Comparison of ENCODE assay signal across 8 mouse cellular contexts in genomic region chr1:151025049-151025773, GRCm38 (mm10). TPM values are rescaled to one million over a fixed set of nuclear protein-coding genes. Genes with fewer than 3 reads are reported as not detected.
DNase-seq lines count a peak whose midpoint lies in the region; ATAC-seq lines count a peak whose summit lies in the region.

No protein-coding gene starts in this region.

- 60% methylated on average over 19 of the region's 19 CpGs for WGBS in heart, embryonic 10.5 days
- WGBS in liver, embryonic 11.5 days, result 51% methylated on average over 19 of the region's 19 CpGs
- WGBS in forebrain, embryonic 15.5 days, result 91% methylated on average over 19 of the region's 19 CpGs
- WGBS in forebrain, embryonic 11.5 days, result 89% methylated on average over 19 of the region's 19 CpGs

- H3K27ac ChIP-seq in heart, embryonic 10.5 days, result peak overlapping the region; percentile 67; the same call in 1 of the 2 replicates
- H3K27ac ChIP-seq in liver, embryonic 11.5 days (ENCODE audit: low read depth, low read length), result peak overlapping the region; percentile 6; the same call in 1 of the 2 replicates
- no peak overlapping the region for H3K27ac ChIP-seq in forebrain, embryonic 15.5 days (replicated peaks)
- no peak overlapping the region for H3K27ac ChIP-seq in forebrain, embryonic 11.5 days (ENCODE audit: low read depth, low read length)

- no peak overlapping the region for H3K9ac ChIP-seq in liver, embryonic 11.5 days (ENCODE audit: low read depth, low read length)
- H3K9ac ChIP-seq in forebrain, embryonic 15.5 days (replicated peaks), result no peak overlapping the region
- no peak overlapping the region for H3K9ac ChIP-seq in forebrain, embryonic 11.5 days (ENCODE audit: low read length)

- ATAC-seq in liver, embryonic 11.5 days (replicated peaks; ENCODE audit: low FRiP score), result peak; percentile 62
- ATAC-seq in forebrain, embryonic 15.5 days (replicated peaks), result no peak
- ATAC-seq in forebrain, embryonic 11.5 days (replicated peaks; ENCODE audit: low FRiP score), result no peak

- H3K4me1 ChIP-seq in heart, embryonic 10.5 days, result no peaks in the 10 kb centered on the region
- H3K4me1 ChIP-seq in liver, embryonic 11.5 days (replicated peaks; ENCODE audit: control insufficient read depth, insufficient read depth, low read length), result no peaks in the 10 kb centered on the region
- H3K4me1 ChIP-seq in forebrain, embryonic 15.5 days, result no peaks in the 10 kb centered on the region
- H3K4me1 ChIP-seq in forebrain, embryonic 11.5 days (replicated peaks; ENCODE audit: control insufficient read depth, insufficient read depth, low read length), result no peaks in the 10 kb centered on the region

- no peaks in the 10 kb centered on the region for H3K27me3 ChIP-seq in heart, embryonic 10.5 days (ENCODE audit: insufficient read depth, poor library complexity, severe bottlenecking)
- no peaks in the 10 kb centered on the region for H3K27me3 ChIP-seq in liver, embryonic 11.5 days (replicated peaks; ENCODE audit: control insufficient read depth, insufficient read depth, low read length)
- no peaks in the 10 kb centered on the region for H3K27me3 ChIP-seq in forebrain, embryonic 15.5 days
- H3K27me3 ChIP-seq in forebrain, embryonic 11.5 days (ENCODE audit: control insufficient read depth, insufficient read depth, low read length), result no peaks in the 10 kb centered on the region

- no peaks in the 10 kb centered on the region for H3K9me3 ChIP-seq in heart, embryonic 10.5 days
- no peaks in the 10 kb centered on the region for H3K9me3 ChIP-seq in liver, embryonic 11.5 days (ENCODE audit: control insufficient read depth, low read length)
- no peaks in the 10 kb centered on the region for H3K9me3 ChIP-seq in forebrain, embryonic 15.5 days
- no peaks in the 10 kb centered on the region for H3K9me3 ChIP-seq in forebrain, embryonic 11.5 days (ENCODE audit: control insufficient read depth, low read length)

- peak overlapping the region; percentile 33 for H3K4me2 ChIP-seq in liver, embryonic 11.5 days
- H3K4me2 ChIP-seq in forebrain, embryonic 15.5 days (replicated peaks), result no peak overlapping the region
- no peak overlapping the region for H3K4me2 ChIP-seq in forebrain, embryonic 11.5 days (ENCODE audit: low read depth, low read length, severe bottlenecking)

- peak; percentile 97 for DNase-seq in heart, adult 11 months
- DNase-seq in heart, postnatal 14 days, result no peak
- DNase-seq in heart, embryonic 10.5 days (ENCODE audit: low spot score), result no peak
- DNase-seq in liver, embryonic 11.5 days (ENCODE audit: low spot score), result no peak
- peak; percentile 32 for DNase-seq in skeletal muscle tissue, adult 2 months (ENCODE audit: low read depth, low spot score)
- no peak for DNase-seq in forebrain, embryonic 11.5 days (ENCODE audit: low spot score)
- DNase-seq in frontal cortex, adult 2 months (ENCODE audit: extremely low spot score in 1 of 2, low spot score in 1 of 2), result no peak

- no peaks in the 10 kb centered on the region for H3K36me3 ChIP-seq in heart, embryonic 10.5 days
- H3K36me3 ChIP-seq in liver, embryonic 11.5 days (ENCODE audit: control insufficient read depth, insufficient read depth, low read length), result no peaks in the 10 kb centered on the region
- no peaks in the 10 kb centered on the region for H3K36me3 ChIP-seq in forebrain, embryonic 15.5 days
- H3K36me3 ChIP-seq in forebrain, embryonic 11.5 days (ENCODE audit: control insufficient read depth, insufficient read depth, low read length), result no peaks in the 10 kb centered on the region

- intact Hi-C loops in heart, postnatal 14 days (cut with DNase I), result no loop called here

- no peak overlapping the region for H3K4me3 ChIP-seq in heart, embryonic 10.5 days
- peak overlapping the region; percentile 6; the same call in 1 of the 2 replicates for H3K4me3 ChIP-seq in liver, embryonic 11.5 days (ENCODE audit: low read depth, low read length)
- no peak overlapping the region for H3K4me3 ChIP-seq in forebrain, embryonic 15.5 days
- H3K4me3 ChIP-seq in forebrain, embryonic 11.5 days (ENCODE audit: low read depth, low read length), result no peak overlapping the region

RNA-seq across cellular contexts. Expression of gene Hmcn1, which starts 32.0 kb away (rescaled TPM):
- total RNA-seq in heart, postnatal 14 days (2021), result 10 to 100 TPM; 24.6 to 25.6 TPM
- 8.0 and 8.8 TPM in 2 replicates for polyA plus RNA-seq in heart, embryonic 10.5 days (2016; fragmentation: Nextera tagmentation; extraction: Ambion mirVana)
- 9.9 and 11.0 TPM in 2 replicates for polyA plus RNA-seq in liver, embryonic 11.5 days (2014; fragmentation: Nextera tagmentation; extraction: Ambion mirVana)
- 0.66 and 1.0 TPM in 2 replicates for polyA plus RNA-seq in forebrain, embryonic 15.5 days (2015; fragmentation: Nextera tagmentation; extraction: Ambion mirVana)
- 10.1 and 12.1 TPM in 2 replicates for polyA plus RNA-seq in forebrain, embryonic 11.5 days (2014; fragmentation: Nextera tagmentation; extraction: Ambion mirVana)
- polyA plus RNA-seq in frontal cortex, adult 2 months (2012; rRNA removed), result 4.9 and 6.7 TPM in 2 replicates

Comparison
In these comparisons a context has a peak if more than half of its experiments do, and no peak if none do; other contexts are left out.
1. DNase-seq: peak in heart, adult 11 months (single experiment) and skeletal muscle tissue, adult 2 months (single experiment); none in heart, postnatal 14 days (0 of 2), heart, embryonic 10.5 days (single experiment), liver, embryonic 11.5 days (single experiment), forebrain, embryonic 11.5 days (single experiment) and frontal cortex, adult 2 months (0 of 2).
2. H3K27ac ChIP-seq: peak in heart, embryonic 10.5 days (single experiment) and liver, embryonic 11.5 days (single experiment); none in forebrain, embryonic 15.5 days (single experiment) and forebrain, embryonic 11.5 days (single experiment).